Mouse (Mus musculus) testis, adult 2 months (tissue): ENCODE measurements around the gene Hist3h2ba.

ENCODE experiments used
- CTCF ChIP-seq: fragments of 200-500 bp; IDR thresholded peaks from 2 replicates; pipeline ENCODE4 v1.5.1; 2012; ENCODE audit warnings: low read depth, mild to moderate bottlenecking, inconsistent platforms, low read length, moderate library complexity; ENCODE audit not compliant: control insufficient read depth, insufficient read depth, insufficient replicate concordance
- POLR2A ChIP-seq: fragments of 200-500 bp; IDR thresholded peaks from 2 replicates; pipeline ENCODE4 v1.6.1; 2012; ENCODE audit warnings: low read depth, mild to moderate bottlenecking, inconsistent platforms, low read length, moderate library complexity; ENCODE audit not compliant: control insufficient read depth

DNA sequence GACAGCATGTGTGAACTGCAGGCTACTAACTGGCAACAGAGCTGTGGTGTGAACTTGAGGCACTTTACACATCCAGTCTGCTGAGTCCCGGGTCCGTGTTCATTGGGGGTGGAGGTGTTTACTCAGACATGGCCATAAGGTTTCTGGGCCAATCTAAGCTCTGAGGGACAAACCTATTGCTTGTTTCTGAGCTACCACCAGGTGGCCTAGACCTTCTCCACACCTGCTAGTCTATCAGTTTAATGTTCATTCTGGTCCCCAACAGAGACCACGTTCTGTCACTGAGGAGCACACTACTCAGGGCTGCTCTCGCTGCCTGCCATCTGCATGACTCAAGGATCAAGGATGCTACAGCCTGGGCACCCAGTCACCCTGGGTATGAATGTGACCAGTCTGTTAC lies 17.1 kb upstream of the Hist3h2ba start:
- TF ChIP-seq CTCF: no peak
- TF ChIP-seq POLR2A: no peak
